Mouse (Mus musculus) forebrain, embryonic 12.5 days (tissue): ENCODE data around the gene Sar1b. TPM values are rescaled to one million over a fixed set of nuclear protein-coding genes. Genes with fewer than 3 reads are reported as not detected.
"Not testable (repeated sequence)": the region's sequence is repeated elsewhere in the genome, so short reads cannot be mapped to it uniquely, and the experiment has no call there.

Experiments
- ATAC-seq: fragments of 200-750 bp; cut with Nextera tagmentation; 2 replicates; pipeline ENCODE4 v1.8.0; 2017; ENCODE audit warnings: moderate TSS enrichment; ENCODE audit not compliant: low FRiP score
- H3K27ac ChIP-seq: fragments of 300-500 bp; sonication (generic); 2 replicates; pipeline ENCODE4 v1.5.1; 2016; ENCODE audit warnings: mild to moderate bottlenecking
- H3K27me3 ChIP-seq: fragments of 300-500 bp; sonication (generic); 2 replicates; pipeline ENCODE4 v1.6.1; 2016; ENCODE audit warnings: mild to moderate bottlenecking
- H3K36me3 ChIP-seq: fragments of 300-500 bp; sonication (generic); replicated peaks from 2 replicates; pipeline ENCODE4 v1.6.1; 2016; ENCODE audit warnings: mild to moderate bottlenecking
- H3K4me1 ChIP-seq: fragments of 300-500 bp; sonication (generic); 2 replicates; pipeline ENCODE4 v1.6.1; 2016
- H3K4me2 ChIP-seq: fragments of 300-500 bp; sonication (generic); 2 replicates; pipeline ENCODE4 v1.6.1; 2016; ENCODE audit warnings: mild to moderate bottlenecking, moderate library complexity
- H3K4me3 ChIP-seq: fragments of 300-500 bp; sonication (generic); replicated peaks from 2 replicates; pipeline ENCODE4 v1.5.1; 2016; ENCODE audit warnings: mild to moderate bottlenecking
- H3K9ac ChIP-seq: fragments of 300-500 bp; sonication (generic); 2 replicates; pipeline ENCODE4 v1.6.1; 2016; ENCODE audit warnings: mild to moderate bottlenecking
- H3K9me3 ChIP-seq: fragments of 300-500 bp; sonication (generic); 2 replicates; pipeline ENCODE4 v1.6.1; 2016
- WGBS: fragments of 180-500 bp; shearing (Covaris S2); methylation state at CpG from one replicate; pipeline ENCODE4 v1.1.7; 2016; 5-methylcytosine and 5-hydroxymethylcytosine counted together
- polyA plus RNA-seq: library from polyadenylated mRNA; unstranded; fragments of >200 nt; fragmentation: Nextera tagmentation; extraction: Ambion mirVana; gene quantifications from 2 replicates; pipeline ENCODE4 v1.2.1, GENCODE M21; 2016

The Sar1b gene
- polyA plus RNA-seq, 1 experiment from 2014 or later, result 115 TPM

DNA sequence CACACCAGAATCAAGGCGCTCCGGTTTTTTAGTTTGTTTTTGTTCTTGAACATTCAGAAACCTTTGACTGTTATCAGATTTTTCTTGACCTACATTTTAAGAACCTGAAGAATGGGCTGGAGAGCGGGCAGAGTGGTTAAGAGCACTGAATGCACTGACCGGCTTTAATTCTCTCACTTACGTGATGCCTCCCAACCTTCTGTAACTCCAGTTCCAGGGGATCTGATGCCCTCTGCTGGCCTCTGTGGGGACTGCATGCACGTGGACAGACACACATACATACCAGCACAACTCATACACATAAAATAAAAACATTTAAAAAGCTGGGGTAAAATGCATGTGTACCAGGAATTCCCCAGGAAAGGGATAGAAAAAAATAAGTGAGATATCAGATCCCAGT lies 22.4 kb downstream of the Sar1b start:
- Histone ChIP-seq H3K9me3 (0 out of 2 replicates have a peak, but pooled peaks cover 3% of the 10 kb centered on the region), H3K36me3 (peaks cover 70% of the 10 kb centered on the region), H3K9ac (no peak overlapping the region), H3K4me2 (no peak overlapping the region), H3K4me3 (no peak overlapping the region), H3K27me3 (no peaks in the 10 kb centered on the region), H3K27ac (no peak overlapping the region), H3K4me1 (no peaks in the 10 kb centered on the region)
- no peak for ATAC-seq
- 92% methylated on average over 6 of the region's 6 CpGs for WGBS

DNA sequence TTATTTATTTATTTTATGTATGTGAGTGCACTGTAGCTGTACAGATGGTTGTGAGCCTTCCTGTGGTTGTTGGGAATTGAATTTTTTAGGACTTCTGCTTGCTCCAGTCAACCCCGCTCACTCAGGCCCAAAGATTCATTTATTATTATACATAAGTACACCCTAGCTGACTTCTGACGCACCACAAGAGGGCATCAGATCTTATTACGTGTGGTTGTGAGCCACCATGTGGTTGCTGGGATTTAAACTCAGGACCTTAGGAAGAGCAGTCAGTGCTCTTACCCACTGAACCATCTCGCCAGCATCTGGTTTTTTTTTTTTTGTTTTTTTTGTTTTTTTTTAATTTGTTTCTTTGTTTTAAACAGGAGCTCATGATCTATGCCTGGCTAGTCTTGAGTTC lies 26.2 kb downstream of the Sar1b start:
- H3K27ac ChIP-seq, H3K4me2 ChIP-seq, H3K27me3 ChIP-seq, H3K9me3 ChIP-seq, H3K4me3 ChIP-seq, H3K4me1 ChIP-seq, H3K9ac ChIP-seq, ATAC-seq: not testable (repeated sequence)
- peaks cover 59% of the 10 kb centered on the region for H3K36me3 ChIP-seq
- WGBS, result 83% methylated on average over 4 of the region's 4 CpGs

DNA sequence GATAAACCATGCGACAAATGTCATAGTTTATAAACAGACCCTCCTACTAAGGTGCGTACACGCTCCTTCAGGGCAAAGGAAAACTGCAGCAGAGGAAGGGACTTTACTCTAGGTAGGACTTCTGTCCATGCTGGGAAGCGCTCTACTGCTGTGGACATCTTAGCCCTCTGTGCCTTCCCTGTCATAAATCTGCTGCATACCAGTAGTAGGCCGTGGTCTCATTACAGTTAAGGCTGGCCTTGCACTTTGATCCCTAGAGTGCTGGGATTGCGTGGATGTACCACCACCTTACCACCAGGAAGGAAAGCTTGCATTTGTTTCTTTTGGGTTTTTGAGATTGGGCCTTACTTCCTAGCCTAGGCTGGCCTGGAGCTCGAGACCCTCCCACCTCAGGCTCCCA lies 27.2 kb downstream of the Sar1b start:
- 0 out of 2 replicates have a peak, but pooled peaks cover 3% of the 10 kb centered on the region for H3K9me3 ChIP-seq
- H3K9ac ChIP-seq, result no peak overlapping the region
- no peak overlapping the region for H3K4me2 ChIP-seq
- no peak for ATAC-seq
- H3K4me1 ChIP-seq, result no peaks in the 10 kb centered on the region
- peaks cover 55% of the 10 kb centered on the region for H3K36me3 ChIP-seq
- no peak overlapping the region for H3K27ac ChIP-seq
- WGBS, result 98% methylated on average over 7 of the region's 7 CpGs
- no peak overlapping the region for H3K4me3 ChIP-seq
- H3K27me3 ChIP-seq, result no peaks in the 10 kb centered on the region

DNA sequence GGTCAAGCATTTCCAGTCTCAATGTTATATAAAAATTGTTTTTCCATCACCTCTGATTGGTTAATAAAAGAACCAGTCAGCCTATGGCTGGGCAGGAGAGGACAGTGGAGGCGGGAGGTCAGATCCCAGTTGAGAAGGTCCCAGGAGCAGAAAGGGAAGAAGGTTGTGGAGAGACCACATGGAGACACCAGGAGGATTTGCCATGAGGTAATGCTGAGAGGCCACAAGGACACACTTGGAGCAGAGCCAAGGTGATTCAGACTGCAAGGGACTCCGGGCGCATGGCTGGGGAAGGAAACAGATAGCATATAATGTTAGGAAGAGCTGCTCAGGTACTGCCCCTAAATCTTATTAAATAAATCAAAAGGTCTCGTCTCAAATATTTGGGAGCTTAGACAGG lies 32.8 kb downstream of the Sar1b start:
- Histone ChIP-seq H3K9ac (no peak overlapping the region), H3K4me2 (no peak overlapping the region), H3K9me3 (no peaks in the 10 kb centered on the region), H3K4me1 (no peaks in the 10 kb centered on the region), H3K27ac (no peak overlapping the region), H3K4me3 (no peak overlapping the region), H3K36me3 (peaks cover 14% of the 10 kb centered on the region), H3K27me3 (0 out of 2 replicates have a peak, but pooled peaks cover 2% of the 10 kb centered on the region)
- WGBS, result 89% methylated on average over 4 of the region's 4 CpGs
- ATAC-seq, result no peak

DNA sequence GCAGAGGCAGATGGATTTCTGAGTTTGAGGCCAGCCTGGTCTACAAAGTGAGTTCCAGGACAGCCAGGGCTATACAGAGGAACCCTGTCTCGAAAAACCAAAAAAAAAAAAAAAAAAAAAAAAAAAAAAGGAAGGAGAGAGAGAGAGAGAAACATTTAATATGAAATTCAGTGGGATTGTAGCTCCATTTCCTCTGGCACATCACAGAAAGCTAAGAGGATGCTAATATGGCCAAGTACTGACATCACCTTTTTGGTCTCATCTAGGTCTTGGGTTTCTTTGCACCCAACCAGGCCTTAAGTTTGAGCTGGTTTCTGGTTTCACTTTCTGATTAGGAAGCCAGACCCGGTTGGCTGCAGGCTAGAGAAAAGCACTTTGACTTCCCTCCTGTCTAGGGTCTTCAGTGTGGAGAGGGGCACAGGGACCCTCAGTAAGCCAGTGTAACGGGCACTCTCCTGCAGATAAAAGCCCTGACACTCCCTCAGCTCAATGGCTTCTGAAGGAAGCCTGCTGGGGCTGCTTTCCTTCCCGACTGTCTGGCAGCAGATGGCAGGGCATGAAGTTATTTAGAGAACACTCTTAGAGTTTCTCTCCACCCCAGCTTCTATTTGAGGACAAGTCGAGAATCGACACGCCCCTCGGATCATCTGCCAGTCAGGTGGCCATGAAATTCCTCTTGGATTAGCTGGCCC lies 37.3 kb downstream of the Sar1b start:
- peaks cover 3% of the 10 kb centered on the region for H3K4me1 ChIP-seq
- no peak overlapping the region for H3K4me3 ChIP-seq
- no peaks in the 10 kb centered on the region for H3K9me3 ChIP-seq
- H3K9ac ChIP-seq, result no peak overlapping the region
- 0 out of 2 replicates have a peak, but pooled peaks cover 6% of the 10 kb centered on the region for H3K27me3 ChIP-seq
- 38% methylated on average over 8 of the region's 8 CpGs for WGBS
- ATAC-seq, result no peak
- no peak overlapping the region for H3K27ac ChIP-seq
- H3K4me2 ChIP-seq, result no peak overlapping the region
- no peaks in the 10 kb centered on the region for H3K36me3 ChIP-seq

DNA sequence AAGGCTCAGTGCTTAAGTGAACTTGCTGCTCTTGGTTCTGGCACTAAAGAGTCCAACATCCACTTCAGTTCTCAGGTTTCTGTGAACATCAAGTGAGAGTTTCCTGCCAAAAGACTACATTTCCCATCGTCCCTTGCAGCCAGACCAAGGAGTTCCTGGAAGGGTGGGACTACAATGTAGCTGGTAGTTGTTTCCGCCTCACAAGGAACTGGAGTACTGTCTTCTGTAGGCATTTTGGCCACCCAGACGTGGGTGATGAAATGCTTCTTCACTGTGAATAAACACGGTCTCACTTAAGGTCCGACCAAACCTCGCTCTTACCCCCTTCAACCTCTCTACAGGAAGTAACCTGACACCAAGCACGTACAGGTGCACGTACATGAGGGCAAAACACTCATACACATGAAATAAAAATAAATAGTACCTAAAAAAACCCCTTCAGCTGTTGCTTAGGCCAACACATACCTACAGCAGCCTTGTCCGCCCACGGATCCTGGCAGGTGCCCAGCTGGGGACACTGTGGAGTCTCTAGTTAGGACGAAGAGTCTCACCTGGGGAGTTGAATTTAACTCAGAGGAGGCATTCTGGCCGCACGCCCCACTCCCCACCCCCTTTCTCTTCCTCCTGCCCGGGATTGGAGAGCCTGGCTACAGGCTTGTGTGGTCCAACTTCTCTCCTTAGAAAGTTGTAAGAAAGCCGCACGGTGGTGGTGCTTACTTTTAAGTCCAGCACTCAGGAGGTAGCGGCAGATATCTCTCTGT lies 41.9 kb downstream of the Sar1b start:
- Histone ChIP-seq H3K4me2 (peak overlapping the region; percentile 66), H3K27ac (0 out of 2 replicates have a peak overlapping the region, but pooled peaks have one; percentile 1), H3K36me3 (no peaks in the 10 kb centered on the region), H3K4me1 (peaks cover 3% of the 10 kb centered on the region), H3K9ac (peak overlapping the region; percentile 42), H3K27me3 (0 out of 2 replicates have a peak, but pooled peaks cover 6% of the 10 kb centered on the region), H3K4me3 (peak overlapping the region; percentile 49), H3K9me3 (no peaks in the 10 kb centered on the region)
- 22% methylated on average over 17 of the region's 17 CpGs for WGBS
- ATAC-seq, result peak; percentile 75; the same call in 1 of the 2 replicates

DNA sequence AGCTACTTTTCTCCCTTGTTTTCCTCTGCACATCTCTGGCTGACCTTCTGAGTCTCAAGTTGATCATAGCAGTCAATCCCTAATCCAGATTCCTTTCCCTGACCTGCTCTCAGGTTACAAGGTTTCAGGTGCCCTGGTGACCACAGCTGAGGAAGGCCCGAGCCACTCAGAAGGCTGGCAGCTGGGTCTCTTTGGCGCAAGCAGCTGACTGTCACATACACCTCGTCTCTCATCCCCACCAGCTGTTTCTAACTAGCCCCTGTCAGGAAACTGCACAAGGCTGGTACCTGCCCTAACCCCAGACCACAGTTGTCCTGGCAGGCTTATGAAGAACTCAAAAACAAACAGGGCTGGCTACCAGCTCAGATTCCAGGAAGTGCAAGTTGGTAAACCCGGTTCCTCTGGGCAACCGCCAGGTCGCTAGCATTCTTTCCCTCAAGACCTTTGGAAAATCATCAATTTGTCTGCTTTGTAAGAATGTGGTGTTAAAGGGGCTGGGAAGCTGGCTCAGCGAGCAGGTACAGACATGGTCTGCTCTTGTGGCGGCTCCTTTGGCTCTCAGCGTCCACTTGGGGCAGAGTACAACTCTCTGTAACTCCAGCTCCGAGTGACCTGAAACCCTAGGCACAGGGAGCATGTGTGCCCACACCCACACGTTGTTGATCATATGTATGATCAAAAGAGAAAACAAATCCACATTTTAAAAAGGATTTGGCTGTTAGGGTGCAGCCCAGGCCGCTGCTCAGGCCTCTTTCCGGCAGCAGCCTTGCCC lies 43.8 kb downstream of the Sar1b start:
- peaks cover 3% of the 10 kb centered on the region for H3K4me1 ChIP-seq
- WGBS, result 63% methylated on average over 13 of the region's 13 CpGs

DNA sequence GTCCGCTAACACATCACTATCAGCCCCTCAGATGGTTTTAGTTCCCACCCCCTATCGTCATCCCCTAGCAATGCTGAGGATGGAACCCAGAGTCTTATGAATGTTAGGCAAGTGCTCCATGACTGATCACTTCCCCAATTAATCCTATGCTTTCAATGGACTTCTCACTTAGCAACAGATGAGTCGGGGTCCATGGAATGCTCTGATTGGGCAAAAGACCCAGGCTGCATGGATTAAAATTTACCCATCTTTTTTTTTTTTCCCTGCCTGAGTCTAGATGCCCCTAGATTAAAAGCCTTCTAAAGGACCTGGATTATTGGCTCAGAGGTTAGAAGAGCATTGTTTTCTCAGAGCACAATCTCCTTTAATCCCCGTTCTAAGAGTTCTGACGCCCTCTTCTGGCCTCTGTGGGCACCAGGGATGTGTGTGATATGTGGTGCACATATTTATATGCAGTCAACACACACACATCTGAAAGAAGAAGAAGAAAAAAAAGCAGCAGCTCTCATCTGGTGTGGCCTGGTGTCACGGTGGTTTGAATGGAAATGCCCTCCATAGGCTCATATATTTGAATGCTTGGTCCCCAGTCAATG lies 46.2 kb downstream of the Sar1b start:
- H3K36me3 ChIP-seq, result no peaks in the 10 kb centered on the region
- H3K4me2 ChIP-seq, result no peak overlapping the region
- ATAC-seq, result no peak
- peaks cover 3% of the 10 kb centered on the region for H3K4me1 ChIP-seq
- no peaks in the 10 kb centered on the region for H3K9me3 ChIP-seq
- no peak overlapping the region for H3K9ac ChIP-seq
- H3K4me3 ChIP-seq, result no peak overlapping the region
- WGBS, result 70% methylated on average over 6 of the region's 6 CpGs
- no peak overlapping the region for H3K27ac ChIP-seq
- no peaks in the 10 kb centered on the region for H3K27me3 ChIP-seq

More for the DNA sequence above, 43.8 kb downstream of the Sar1b start:
- Histone ChIP-seq H3K4me3 (no peak overlapping the region), H3K27ac (no peak overlapping the region), H3K9me3 (no peaks in the 10 kb centered on the region), H3K4me2 (no peak overlapping the region), H3K9ac (no peak overlapping the region), H3K27me3 (no peaks in the 10 kb centered on the region), H3K36me3 (no peaks in the 10 kb centered on the region)
- ATAC-seq, result no peak

DNA sequence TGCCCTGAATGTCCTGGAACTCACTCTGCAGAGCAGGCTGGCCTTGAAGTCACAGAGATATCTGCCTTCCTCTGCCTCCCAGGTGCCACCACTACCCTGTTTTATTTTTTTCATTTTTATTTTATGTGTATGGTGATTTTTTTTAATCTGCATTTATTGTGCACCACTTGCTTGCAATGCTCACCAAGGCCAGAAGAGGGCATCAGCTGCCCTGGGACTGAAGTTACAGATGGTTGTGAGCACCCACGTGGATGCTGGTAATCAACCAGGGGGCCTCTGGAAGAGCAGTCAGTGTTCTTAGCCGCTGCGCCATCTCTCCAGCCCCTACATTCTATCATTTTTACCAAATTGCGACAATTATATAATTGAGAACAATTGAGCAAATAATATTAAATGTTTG lies 47.7 kb downstream of the Sar1b start:
- Histone ChIP-seq H3K9me3 (no peaks in the 10 kb centered on the region), H3K27me3 (no peaks in the 10 kb centered on the region), H3K27ac (no peak overlapping the region), H3K9ac (no peak overlapping the region), H3K4me2 (no peak overlapping the region), H3K4me1 (no peaks in the 10 kb centered on the region), H3K36me3 (no peaks in the 10 kb centered on the region), H3K4me3 (no peak overlapping the region)
- 87% methylated on average over 4 of the region's 4 CpGs for WGBS
- ATAC-seq, result no peak

DNA sequence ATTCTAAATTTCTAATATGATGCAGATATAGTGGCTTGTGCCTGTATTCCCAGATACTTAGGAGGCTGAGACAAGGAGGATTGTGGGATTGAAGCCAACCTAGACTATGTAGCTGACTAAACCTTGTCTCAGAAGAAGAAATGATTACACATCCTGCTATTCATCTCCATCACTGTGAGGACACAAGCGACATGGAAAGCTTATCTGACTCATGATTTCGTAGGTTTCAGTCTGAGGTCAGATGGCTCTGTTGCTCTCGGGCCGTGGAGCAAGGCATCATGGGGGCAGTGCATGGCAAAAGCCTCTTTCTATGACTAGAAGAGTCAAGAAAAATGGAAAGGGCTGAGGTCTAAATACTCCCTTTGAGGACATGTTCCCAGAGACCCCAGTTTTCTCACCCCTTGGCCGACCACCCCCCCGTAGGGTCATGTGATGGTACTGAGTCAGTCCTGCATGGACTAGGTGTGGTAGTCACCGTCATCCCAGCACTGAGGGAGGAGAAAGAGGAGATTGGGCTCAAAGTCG lies 48.6 kb downstream of the Sar1b start:
- H3K27me3 ChIP-seq, result no peaks in the 10 kb centered on the region
- no peak for ATAC-seq
- H3K9ac ChIP-seq, result no peak overlapping the region
- H3K4me2 ChIP-seq, result no peak overlapping the region
- H3K27ac ChIP-seq, result no peak overlapping the region
- no peaks in the 10 kb centered on the region for H3K9me3 ChIP-seq
- H3K36me3 ChIP-seq, result no peaks in the 10 kb centered on the region
- 93% methylated on average over 8 of the region's 8 CpGs for WGBS
- no peaks in the 10 kb centered on the region for H3K4me1 ChIP-seq
- H3K4me3 ChIP-seq, result no peak overlapping the region

DNA sequence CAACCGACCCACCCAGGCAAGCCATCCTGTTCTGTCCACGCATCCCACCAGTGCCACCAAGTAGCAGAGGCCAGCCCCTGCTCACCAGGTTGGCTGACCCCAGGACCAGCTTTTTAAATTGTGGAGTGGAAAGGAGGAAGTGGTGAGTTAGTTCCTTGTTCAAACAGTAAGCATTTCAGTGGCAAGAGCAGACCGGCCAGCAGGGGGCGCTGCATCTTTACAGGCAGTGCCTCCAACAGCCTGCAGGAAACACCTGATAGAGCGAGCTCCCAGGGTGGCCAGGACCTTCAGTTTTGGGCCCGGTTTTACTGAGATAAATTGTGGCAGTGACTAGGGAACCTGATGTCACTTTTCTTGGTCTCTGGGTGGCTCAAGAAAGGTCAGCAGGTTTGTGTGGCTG lies 54.3 kb downstream of the Sar1b start:
- 40% methylated on average over 6 of the region's 6 CpGs for WGBS
- H3K4me3 ChIP-seq, result no peak overlapping the region
- no peaks in the 10 kb centered on the region for H3K9me3 ChIP-seq
- no peaks in the 10 kb centered on the region for H3K36me3 ChIP-seq
- no peak overlapping the region for H3K4me2 ChIP-seq
- peaks cover 5% of the 10 kb centered on the region; the same call in 1 of the 2 replicates for H3K4me1 ChIP-seq
- no peak for ATAC-seq
- no peaks in the 10 kb centered on the region for H3K27me3 ChIP-seq
- no peak overlapping the region for H3K9ac ChIP-seq
- H3K27ac ChIP-seq, result no peak overlapping the region

DNA sequence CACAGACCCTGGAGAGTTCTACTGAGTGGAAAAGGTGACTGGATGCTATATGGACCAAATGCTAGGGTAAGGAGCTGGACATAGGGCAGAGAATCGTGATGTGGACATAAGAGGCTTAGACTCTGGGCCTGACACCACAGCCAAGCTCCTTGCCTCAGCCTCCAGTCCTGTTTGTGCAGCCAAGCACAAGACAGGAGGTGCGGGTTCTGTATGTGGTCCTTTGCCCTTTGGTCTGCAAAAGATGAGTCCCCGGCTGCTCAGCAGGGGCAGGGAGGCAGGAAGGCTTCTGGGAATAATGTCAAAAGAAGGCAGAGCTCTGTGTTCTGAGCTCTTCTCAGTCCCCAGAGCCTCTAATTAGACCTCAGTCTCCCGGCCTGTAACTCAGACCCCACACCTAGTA lies 55.4 kb downstream of the Sar1b start:
- H3K27me3 ChIP-seq, result no peaks in the 10 kb centered on the region
- no peaks in the 10 kb centered on the region for H3K9me3 ChIP-seq
- H3K27ac ChIP-seq, result no peak overlapping the region
- no peak overlapping the region for H3K9ac ChIP-seq
- H3K4me3 ChIP-seq, result no peak overlapping the region
- no peak overlapping the region for H3K4me2 ChIP-seq
- ATAC-seq, result no peak
- WGBS, result 91% methylated on average over 4 of the region's 4 CpGs
- H3K4me1 ChIP-seq, result peaks cover 13% of the 10 kb centered on the region; the same call in 1 of the 2 replicates
- no peaks in the 10 kb centered on the region for H3K36me3 ChIP-seq
